Mouse (Mus musculus): ENCODE results near the gene Cbln1.

Cbln1 gene

GRCm38 (mm10) chr8:87472271-87473236, at the start of gene Cbln1:
Gene Cbln1 (minus strand): TSS chr8:87472609.
- DNase-seq, result peak; percentile 72 to 76

DNA sequence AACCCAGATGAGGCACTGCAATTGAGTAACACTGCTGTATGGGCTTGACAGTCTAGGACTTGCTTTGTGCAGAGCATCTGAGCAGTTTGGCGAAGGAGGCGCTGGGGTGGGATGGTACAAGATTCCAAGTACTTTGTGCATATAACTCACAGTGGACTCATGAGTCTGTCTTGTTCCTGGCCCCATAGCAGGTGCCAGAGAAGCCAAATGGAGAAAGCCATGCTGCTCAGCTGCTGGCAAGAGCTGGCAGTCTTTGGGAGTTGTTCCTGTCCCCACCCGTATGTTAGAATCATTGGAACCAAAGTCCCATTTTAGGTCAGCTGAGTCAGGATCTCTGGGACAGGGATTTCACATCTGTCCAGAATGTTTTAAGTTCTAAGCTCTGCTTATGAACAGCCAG, 44.7 kb upstream of the Cbln1 start:
- no peak for DNase-seq

DNA sequence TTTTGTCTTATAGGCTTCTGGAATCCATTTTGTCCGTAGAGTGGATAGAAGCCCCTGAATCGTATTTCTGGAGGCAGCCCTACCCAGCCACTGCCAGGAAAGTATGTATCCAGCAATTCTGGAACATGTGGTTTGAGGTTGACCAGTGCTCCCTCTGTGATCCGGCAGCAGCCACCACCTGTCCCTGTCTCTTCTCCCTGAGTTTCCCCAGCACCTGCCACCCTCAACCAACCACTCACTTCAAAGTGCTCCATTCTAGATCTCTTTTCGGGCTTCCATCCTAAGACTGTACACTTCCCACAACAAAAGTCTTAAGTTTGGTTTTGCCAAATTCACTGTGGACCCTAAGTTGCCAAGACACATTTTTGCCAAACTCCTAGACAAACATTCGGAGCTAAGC, 41.4 kb upstream of the Cbln1 start:
- no peak for DNase-seq

GRCm38 (mm10) chr8:87513350-87513749, 40.9 kb upstream of the Cbln1 start:
- DNase-seq, result no peak

DNA sequence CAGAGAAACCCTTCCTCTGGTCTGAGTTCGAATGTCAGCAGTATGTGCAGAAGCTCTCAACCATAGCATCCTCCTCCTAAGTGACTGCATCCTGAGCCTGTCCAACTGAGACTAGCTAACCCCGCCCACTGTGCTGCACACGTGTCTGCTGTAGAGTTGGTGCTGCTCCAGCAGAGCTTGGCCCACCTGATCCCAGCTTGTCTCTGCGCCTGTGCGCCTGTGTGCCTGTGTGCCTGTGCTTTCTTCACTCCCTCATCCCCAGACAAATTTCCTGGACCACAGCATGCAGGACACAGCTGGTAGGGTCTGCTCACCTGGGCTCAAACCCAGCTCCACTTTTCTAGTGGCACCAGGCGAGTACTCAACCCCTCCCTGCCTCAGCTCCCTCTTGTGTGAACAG, 40.2 kb upstream of the Cbln1 start:
- no peak for DNase-seq

DNA sequence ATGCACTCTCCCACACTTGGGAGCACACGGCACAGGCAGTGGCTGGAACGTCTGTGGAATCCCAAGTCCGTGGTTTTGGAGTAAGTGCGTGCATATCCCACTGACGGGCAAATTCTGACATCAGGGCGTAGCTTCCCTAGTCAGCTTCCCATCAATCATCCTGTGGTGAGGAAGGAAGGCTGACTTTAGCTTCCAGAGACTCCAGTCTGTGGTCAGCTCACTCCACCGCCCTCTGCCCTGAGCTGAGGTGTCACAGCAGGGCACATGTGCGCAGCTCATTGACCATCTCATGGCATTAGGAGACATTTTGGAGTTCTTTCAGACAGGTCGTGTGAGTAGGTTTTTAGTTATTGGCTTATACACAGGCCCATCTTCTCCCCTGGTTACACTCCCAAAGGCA, 34.6 kb upstream of the Cbln1 start:
- DNase-seq, result no peak

DNA sequence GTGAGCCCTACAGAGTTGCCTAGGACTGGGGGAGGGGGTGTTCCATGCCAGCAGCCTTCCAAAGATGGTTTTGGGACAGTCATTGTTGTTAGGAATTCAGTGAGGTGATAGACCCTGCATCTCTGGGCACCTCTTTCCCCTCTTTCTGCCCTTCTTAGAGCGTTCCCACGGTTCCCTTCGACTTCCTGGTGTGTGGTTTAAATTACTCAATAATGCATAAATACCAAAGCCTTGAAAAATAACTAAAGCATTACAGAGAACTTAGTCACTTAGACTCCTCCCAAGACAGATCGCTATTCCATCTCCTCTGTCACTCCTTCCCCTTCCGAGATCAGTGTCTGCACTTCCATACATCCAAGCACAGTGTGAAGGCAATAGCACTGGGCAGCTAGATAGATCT, 32.0 kb upstream of the Cbln1 start:
- DNase-seq, result no peak

DNA sequence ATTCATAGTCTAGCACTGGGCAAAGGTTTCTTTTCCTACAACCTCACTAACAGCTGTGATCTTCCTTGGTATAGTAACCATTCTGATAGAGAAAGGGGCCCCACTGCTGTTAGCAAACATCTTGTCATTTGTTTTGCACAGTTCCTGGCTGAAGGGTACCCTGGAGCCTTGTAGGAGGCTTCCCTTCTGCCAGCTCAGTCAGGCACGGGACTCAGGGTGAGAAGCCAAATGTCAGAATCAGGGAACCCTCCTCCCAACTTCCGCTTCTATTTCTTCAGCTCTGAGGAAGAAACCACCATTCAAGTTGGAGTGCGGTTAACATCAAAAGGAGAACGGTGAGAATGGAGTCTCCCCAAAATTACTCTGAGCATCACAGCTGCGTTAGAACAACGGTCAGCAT, 30.3 kb upstream of the Cbln1 start:
- no peak for DNase-seq

- DNase-seq, result no peak
Measured at GRCm38 (mm10) chr8:87497641-87498040, 25.2 kb upstream of the Cbln1 start.

DNA sequence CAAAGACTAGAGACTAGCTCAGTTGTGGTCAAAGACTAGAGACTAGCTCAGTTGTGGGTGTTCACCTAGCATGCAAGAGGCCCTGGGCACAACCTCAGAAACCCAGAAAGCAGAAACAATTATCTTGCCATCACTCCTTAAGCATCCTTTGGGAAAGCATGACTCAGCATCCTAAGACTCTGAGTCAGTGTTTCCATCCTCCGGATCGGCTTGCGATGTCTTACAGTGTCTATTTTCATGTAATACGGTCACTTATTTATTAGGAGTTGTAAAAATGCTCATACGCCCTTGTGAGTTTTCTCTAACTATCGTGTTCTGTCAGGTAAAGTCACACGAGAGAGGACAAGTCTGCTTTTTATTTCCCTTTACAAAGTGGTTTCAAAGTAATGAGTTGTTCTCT, 24.1 kb upstream of the Cbln1 start:
- no peak for DNase-seq

DNA sequence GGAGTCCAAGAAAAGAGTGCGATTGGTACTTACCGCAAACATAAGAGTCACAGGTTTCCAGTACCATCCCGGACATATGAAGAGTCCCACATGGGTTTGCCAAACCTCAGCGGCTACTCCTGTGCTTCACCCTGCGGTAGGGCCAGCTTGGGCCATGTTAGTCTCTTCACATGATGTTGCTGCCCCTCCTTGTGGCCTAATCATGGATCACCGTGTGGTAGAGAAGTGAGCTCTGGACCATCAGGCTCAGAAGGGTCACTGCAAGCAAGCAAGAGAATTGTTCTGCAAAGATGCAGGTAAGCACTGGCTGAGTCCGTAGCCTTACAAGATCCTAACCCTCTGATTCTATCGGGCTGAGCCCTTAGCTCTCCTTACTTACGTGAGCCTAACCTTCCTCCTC, 22.5 kb upstream of the Cbln1 start:
- no peak for DNase-seq

- no peak for DNase-seq
Measured at GRCm38 (mm10) chr8:87489841-87490415, 17.5 kb upstream of the Cbln1 start.

DNA sequence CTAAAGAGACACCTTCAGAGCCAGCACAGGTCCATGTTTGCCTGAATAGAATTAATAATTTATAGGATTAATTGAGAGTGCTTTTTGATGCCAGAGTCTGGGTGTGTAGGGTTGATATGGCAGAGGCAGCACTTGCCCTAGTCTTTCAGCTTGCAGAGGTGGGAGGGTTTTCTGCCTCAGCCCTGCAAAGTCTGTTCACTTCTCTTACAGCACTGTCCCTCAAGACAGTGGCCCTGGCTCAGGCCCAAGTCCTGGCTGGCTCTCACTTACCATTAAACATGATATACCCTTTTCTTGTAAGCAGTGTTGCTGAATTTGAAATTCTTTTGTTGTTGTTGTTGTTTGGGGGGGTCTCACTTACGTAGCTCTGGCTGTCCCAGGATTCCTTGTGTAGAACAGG, 9.0 kb upstream of the Cbln1 start:
- DNase-seq, result no peak

- no peak for DNase-seq
Measured at GRCm38 (mm10) chr8:87478221-87478620, 5.8 kb upstream of the Cbln1 start.

GRCm38 (mm10) chr8:87477102-87477645, 4.8 kb upstream of the Cbln1 start:
- DNase-seq, result no peak

GRCm38 (mm10) chr8:87475551-87475950, 3.1 kb upstream of the Cbln1 start:
- no peak for DNase-seq

DNA sequence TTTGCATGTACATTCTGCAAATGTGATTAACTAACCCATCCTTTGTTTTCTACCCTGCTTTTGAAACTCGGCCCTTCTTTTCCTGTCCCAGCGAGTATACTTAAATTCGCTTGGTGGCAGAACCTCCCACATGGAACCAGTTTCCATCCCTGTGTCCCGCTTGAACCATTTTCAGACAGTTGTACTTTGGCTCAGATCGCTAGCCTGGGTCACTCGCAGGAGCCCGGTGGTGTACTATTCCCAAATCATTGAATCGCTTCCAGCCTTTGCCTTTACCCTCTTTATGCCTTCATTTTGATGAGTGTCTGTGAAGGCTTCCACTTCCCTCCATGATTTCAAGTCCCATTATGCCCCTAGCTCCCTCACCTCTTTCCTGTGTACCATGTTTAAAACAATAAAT, 2.0 kb upstream of the Cbln1 start:
- DNase-seq, result no peak

- no peak for DNase-seq
Measured at GRCm38 (mm10) chr8:87473940-87474339, 1.5 kb upstream of the Cbln1 start.

- no peak for DNase-seq
Measured at GRCm38 (mm10) chr8:87473314-87473713, 905 bp upstream of the Cbln1 start.

GRCm38 (mm10) chr8:87471603-87472270, 672 bp downstream of the Cbln1 start:
- no peak for DNase-seq

DNA sequence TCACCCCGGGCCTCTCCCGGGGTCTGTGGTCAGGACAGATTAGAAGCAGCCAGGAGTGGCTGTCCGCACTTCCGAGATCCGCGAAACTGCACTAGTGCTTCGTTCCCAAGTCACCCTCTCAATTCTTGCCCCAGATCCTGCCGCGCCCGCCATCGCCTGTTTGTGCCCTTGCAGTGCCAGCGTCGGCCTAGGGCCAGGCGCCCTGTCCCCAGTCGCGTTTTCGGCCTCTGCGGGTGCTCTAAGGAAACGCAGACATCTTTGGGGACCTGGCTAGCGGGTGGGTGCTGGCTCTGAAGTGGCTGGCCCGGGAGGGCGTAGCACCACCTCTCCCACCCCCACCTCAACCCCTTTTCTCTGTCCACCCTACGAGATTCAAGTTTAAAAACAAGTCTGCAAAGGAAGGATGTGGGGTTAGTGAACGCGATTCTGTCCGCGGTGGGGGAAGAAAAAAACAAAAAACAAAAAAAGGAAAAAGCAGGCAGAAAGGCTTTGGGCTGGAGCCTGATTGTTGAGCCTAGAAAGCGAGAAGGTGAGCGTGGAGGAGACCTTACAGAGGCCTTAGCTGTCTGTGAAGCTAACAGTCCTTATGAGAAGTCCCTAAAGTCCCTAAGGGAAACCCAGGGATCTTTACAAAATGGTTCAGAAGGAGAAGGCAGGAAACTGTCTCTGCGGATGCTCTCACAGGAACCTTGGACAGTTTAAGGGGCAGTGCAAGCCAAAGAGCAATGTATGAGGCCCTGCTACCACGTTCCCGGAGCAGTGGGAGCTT, 1.4 kb downstream of the Cbln1 start:
- DNase-seq, result no peak

DNA sequence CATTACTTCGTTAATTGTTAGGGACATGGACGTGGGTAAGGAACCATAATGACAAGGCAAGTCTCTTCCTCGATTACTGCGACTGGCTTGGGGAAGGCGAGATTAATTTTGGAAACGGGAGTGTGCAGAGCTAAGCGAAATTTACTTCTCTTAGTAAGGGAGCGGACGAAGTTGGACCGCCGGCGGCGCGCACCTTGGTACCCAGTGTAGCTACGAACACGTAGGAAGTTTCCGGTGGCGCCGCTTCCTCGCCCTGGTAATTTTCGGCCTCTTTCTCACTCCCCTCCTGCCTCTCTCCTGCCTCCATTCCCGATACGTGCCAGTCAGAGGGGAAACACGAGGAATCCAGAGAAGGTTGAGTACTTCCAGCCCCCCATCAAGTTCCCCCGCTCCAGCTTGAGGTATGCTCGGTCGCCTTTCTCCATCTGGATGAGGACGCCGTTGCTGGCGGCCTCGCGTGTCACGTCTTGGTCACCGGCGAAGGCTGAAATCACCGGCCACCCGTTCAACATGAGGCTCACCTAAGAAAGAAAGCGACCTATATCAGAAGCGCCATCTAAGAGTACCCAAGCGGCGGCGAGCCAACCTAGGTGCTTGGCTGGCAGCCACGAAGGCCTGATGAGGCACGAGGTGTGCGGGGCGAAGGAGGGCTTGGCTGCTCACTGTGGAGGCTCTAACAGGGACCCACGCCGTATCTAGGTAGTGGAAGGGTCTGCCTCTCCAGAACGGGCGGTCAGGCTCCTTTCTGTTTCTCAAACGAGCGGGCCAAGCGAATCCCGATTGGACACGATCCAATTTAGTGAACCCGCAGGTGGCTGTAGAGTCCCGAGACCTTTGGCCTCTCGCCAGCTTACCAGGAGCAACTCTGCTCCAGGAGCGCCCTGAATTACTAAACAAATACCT, 2.2 kb downstream of the Cbln1 start:
- DNase-seq, result peak in 1 of 2 experiments; percentile 26

Data from lung, adult 18-20 months (tissue).